Mouse (Mus musculus) bone marrow, adult 2 months (tissue): ENCODE measurements around the gene Serpinb6e. TPM values are rescaled to one million over a fixed set of nuclear protein-coding genes. Genes with fewer than 3 reads are reported as not detected.

ENCODE experiments used
- H3K27ac ChIP-seq: fragments of 200-500 bp; 2 replicates; pipeline ENCODE4 v1.5.1; 2012; ENCODE audit warnings: low read depth, mild to moderate bottlenecking, control low read depth, inconsistent platforms, low read length; ENCODE audit not compliant: control insufficient read depth, poor library complexity, insufficient read depth
- H3K4me1 ChIP-seq: fragments of 200-500 bp; 2 replicates; pipeline ENCODE4 v1.6.1; 2011; ENCODE audit warnings: low read length; ENCODE audit not compliant: control insufficient read depth, insufficient read depth
- H3K4me3 ChIP-seq: fragments of 200-500 bp; replicated peaks from 2 replicates; pipeline ENCODE3; 2011; ENCODE audit warnings: mild to moderate bottlenecking, low read depth, low read length, control low read depth; ENCODE audit not compliant: control insufficient read depth
- CTCF ChIP-seq: fragments of 200-500 bp; IDR thresholded peaks from 2 replicates; pipeline ENCODE4 v1.5.1; 2011; ENCODE audit warnings: low read length, control low read depth; ENCODE audit not compliant: control insufficient read depth, insufficient read depth
- POLR2A ChIP-seq: fragments of 200-500 bp; IDR thresholded peaks from 2 replicates; pipeline ENCODE4 v1.6.1; 2011; ENCODE audit warnings: low read depth, mild to moderate bottlenecking, control low read depth, low read length, borderline replicate concordance; ENCODE audit not compliant: control insufficient read depth
- WGBS: fragments of 180-500 bp; shearing (Covaris S2); methylation state at CpG from one replicate; pipeline ENCODE4 v1.1.7; 2018; 5-methylcytosine and 5-hydroxymethylcytosine counted together
- polyA plus RNA-seq: library from polyadenylated mRNA; stranded (reverse); fragments of >200 nt; gene quantifications from 2 replicates; pipeline ENCODE4 v1.2.4, GENCODE M21; 2011; ENCODE audit warnings: low replicate concordance; ENCODE audit not compliant: missing spikeins, insufficient read depth, insufficient read length

Gene Serpinb6e
- polyA plus RNA-seq: not detected in 2 replicates

GRCm38 (mm10) chr13:33843308-33843707 lies at the start of gene Serpinb6e:
Serpinb6e (minus strand) TSS chr13:33843408.
- no peak within 1 kb of the TSS for H3K27ac ChIP-seq
- no peaks in the 10 kb centered on the region for H3K4me1 ChIP-seq
- 43% methylated on average over 1 of the region's 1 CpGs for WGBS
- TF ChIP-seq POLR2A (no peak), CTCF (no peak)
- no peak within 1 kb of the TSS for H3K4me3 ChIP-seq

GRCm38 (mm10) chr13:33830751-33831150 lies 12.5 kb downstream of the Serpinb6e start:
- TF ChIP-seq CTCF (no peak), POLR2A (no peak)
- H3K4me1 ChIP-seq: no peaks in the 10 kb centered on the region
- H3K27ac ChIP-seq: no peak overlapping the region
- H3K4me3 ChIP-seq: no peak overlapping the region
- 75% methylated on average over 2 of the region's 2 CpGs for WGBS

- Histone ChIP-seq H3K4me1 (no peaks in the 10 kb centered on the region), H3K4me3 (no peak overlapping the region), H3K27ac (no peak overlapping the region)
- TF ChIP-seq CTCF: no peak
- no peak for TF ChIP-seq POLR2A
These were observed 19.8 kb downstream of the Serpinb6e start for GRCm38 (mm10) chr13:33823421-33823820.

GRCm38 (mm10) chr13:33821490-33822143 lies 21.6 kb downstream of the Serpinb6e start:
- TF ChIP-seq CTCF (no peak), POLR2A (no peak)
- Histone ChIP-seq H3K4me1 (no peaks in the 10 kb centered on the region), H3K27ac (no peak overlapping the region), H3K4me3 (no peak overlapping the region)
- WGBS: 70% methylated on average over 5 of the region's 5 CpGs

Other genes with a start within 250 kb of the Serpinb6e start
- gene Serpinb6d, start 182.0 kb downstream of the Serpinb6e start, polyA plus RNA-seq: not detected in 2 replicates
- 7.7 TPM in 1 of 2 replicates, not detected in the other for gene Serpinb6c, start 62.3 kb upstream of the Serpinb6e start, polyA plus RNA-seq
- 5.7 and 14.7 TPM in 2 replicates for gene Nqo2, start 121.3 kb upstream of the Serpinb6e start, polyA plus RNA-seq
- gene Ripk1, start 159.0 kb upstream of the Serpinb6e start, polyA plus RNA-seq: 8.5 and 14.2 TPM in 2 replicates
- 42.6 and 87.2 TPM in 2 replicates for gene Serpinb6a, start 159.4 kb upstream of the Serpinb6e start, polyA plus RNA-seq
- 11.4 and 14.0 TPM in 2 replicates for gene Bphl, start 194.2 kb upstream of the Serpinb6e start, polyA plus RNA-seq
- gene Tubb2a, start 234.6 kb upstream of the Serpinb6e start, polyA plus RNA-seq: 37.1 and 37.6 TPM in 2 replicates